In genomic region chr11:96265954-96266353, GRCm38 (mm10) we compare ENCODE assay signal across 15 mouse cellular contexts. TPM values are rescaled to one million over a fixed set of nuclear protein-coding genes. Genes with fewer than 3 reads are reported as not detected.
DNase-seq lines count a peak whose midpoint lies in the region; ATAC-seq and TF ChIP-seq lines count a peak whose summit lies in the region.
"Had no signal": no experiment of that assay in that cellular context is flagged by ENCODE, and none has a peak within 500 bp of the region (broad histone marks: within the 10 kb centered on the region; RNA-seq: fewer than 3 reads in every experiment).

No protein-coding gene starts in this region.

- no peak overlapping the region for H3K9ac ChIP-seq in intestine, embryonic 14.5 days (ENCODE audit: low read length)
- H3K9ac ChIP-seq in intestine, postnatal 0 days (ENCODE audit: low read depth, low read length) = no peak overlapping the region
- no peak overlapping the region; the same call in 1 of the 2 replicates for H3K9ac ChIP-seq in neural tube, embryonic 14.5 days (replicated peaks; ENCODE audit: low read depth, low read length)
- no peak overlapping the region for H3K9ac ChIP-seq in liver, postnatal 0 days (replicated peaks)
- H3K9ac ChIP-seq in heart, adult 2 months (ENCODE audit: low read depth, low read length) = no peak overlapping the region
- H3K9ac ChIP-seq: heart, embryonic 15.5 days; liver, embryonic 15.5 days had no signal

- no peaks in the 10 kb centered on the region for H3K9me3 ChIP-seq in intestine, embryonic 14.5 days (ENCODE audit: control insufficient read depth, low read length)
- no peaks in the 10 kb centered on the region for H3K9me3 ChIP-seq in intestine, postnatal 0 days (ENCODE audit: control insufficient read depth)
- H3K9me3 ChIP-seq in embryonic facial prominence, embryonic 10.5 days = no peaks in the 10 kb centered on the region
- no peaks in the 10 kb centered on the region for H3K9me3 ChIP-seq in neural tube, embryonic 14.5 days (ENCODE audit: control insufficient read depth, low read length)
- H3K9me3 ChIP-seq in liver, postnatal 0 days (ENCODE audit: low read length) = no peaks in the 10 kb centered on the region
- H3K9me3 ChIP-seq: heart, embryonic 15.5 days; liver, embryonic 15.5 days had no signal

- H3K36me3 ChIP-seq in intestine, embryonic 14.5 days (ENCODE audit: control insufficient read depth, insufficient read depth, low read length) = no peaks in the 10 kb centered on the region
- no peaks in the 10 kb centered on the region for H3K36me3 ChIP-seq in intestine, postnatal 0 days (ENCODE audit: control insufficient read depth, insufficient read depth)
- H3K36me3 ChIP-seq in embryonic facial prominence, embryonic 10.5 days (replicated peaks) = no peaks in the 10 kb centered on the region
- H3K36me3 ChIP-seq in neural tube, embryonic 14.5 days (ENCODE audit: control insufficient read depth, insufficient read depth, low read length) = no peaks in the 10 kb centered on the region
- H3K36me3 ChIP-seq in liver, postnatal 0 days (replicated peaks; ENCODE audit: insufficient read depth, low read length) = no peaks in the 10 kb centered on the region
- H3K36me3 ChIP-seq in heart, adult 2 months (ENCODE audit: control insufficient read depth, insufficient read depth, low read length) = no peaks in the 10 kb centered on the region
- H3K36me3 ChIP-seq: heart, embryonic 15.5 days; liver, embryonic 15.5 days had no signal

- peak; percentile 62 for DNase-seq in intestine, embryonic 14.5 days (ENCODE audit: low spot score)
- DNase-seq in embryonic facial prominence, embryonic 10.5 days (ENCODE audit: low spot score) = peak; percentile 21
- peak; percentile 90 for DNase-seq in kidney, postnatal 10 days
- no peak for DNase-seq in liver, postnatal 0 days
- DNase-seq in heart, adult 2 months = no peak
- DNase-seq: cerebellum, postnatal 25 days; spleen, adult 18-20 months; thymus, adult 2 months had no signal

- H3K27me3 ChIP-seq in intestine, embryonic 14.5 days (replicated peaks; ENCODE audit: control insufficient read depth, insufficient read depth, low read length) = peaks cover 98% of the 10 kb centered on the region
- peaks cover 99% of the 10 kb centered on the region for H3K27me3 ChIP-seq in intestine, postnatal 0 days (replicated peaks; ENCODE audit: control insufficient read depth, insufficient read depth, low read length)
- H3K27me3 ChIP-seq in embryonic facial prominence, embryonic 10.5 days (replicated peaks; ENCODE audit: low read depth, poor library complexity, severe bottlenecking) = peaks cover 100% of the 10 kb centered on the region
- no peaks in the 10 kb centered on the region for H3K27me3 ChIP-seq in neural tube, embryonic 14.5 days (ENCODE audit: control insufficient read depth, insufficient read depth, low read length)
- H3K27me3 ChIP-seq in liver, postnatal 0 days (ENCODE audit: insufficient read depth, low read length) = peaks cover 99% of the 10 kb centered on the region
- peaks cover 33% of the 10 kb centered on the region for H3K27me3 ChIP-seq in heart, adult 2 months (ENCODE audit: control insufficient read depth, insufficient read depth, low read length)

- intact Hi-C loops in heart, adult 2 months (cut with DNase I) = no loop called here

- WGBS in intestine, embryonic 14.5 days = 16% methylated on average over 7 of the region's 7 CpGs
- 8% methylated on average over 7 of the region's 7 CpGs for WGBS in intestine, postnatal 0 days
- 1% methylated on average over 7 of the region's 7 CpGs for WGBS in embryonic facial prominence, embryonic 10.5 days
- 7% methylated on average over 7 of the region's 7 CpGs for WGBS in neural tube, embryonic 14.5 days
- 14% methylated on average over 7 of the region's 7 CpGs for WGBS in liver, postnatal 0 days (ENCODE audit: insufficient replicate concordance)
- 5% methylated on average over 7 of the region's 7 CpGs for WGBS in heart, adult 2 months

- no peak for TF ChIP-seq CTCF in intestine, postnatal 0 days (IDR thresholded peaks at IDR 0.05; ENCODE audit: low read depth)
- TF ChIP-seq CTCF in liver, postnatal 0 days (IDR thresholded peaks at IDR 0.05; ENCODE audit: low read depth) = no peak
- TF ChIP-seq CTCF in heart, adult 2 months (IDR thresholded peaks at IDR 0.05) = no peak

- peaks cover 7% of the 10 kb centered on the region; the same call in 1 of the 2 replicates for H3K4me1 ChIP-seq in intestine, embryonic 14.5 days (replicated peaks; ENCODE audit: control insufficient read depth, insufficient read depth, low read length)
- H3K4me1 ChIP-seq in intestine, postnatal 0 days (replicated peaks; ENCODE audit: control insufficient read depth, insufficient read depth, low read length) = no peaks in the 10 kb centered on the region
- H3K4me1 ChIP-seq in embryonic facial prominence, embryonic 10.5 days = no peaks in the 10 kb centered on the region
- peaks cover 62% of the 10 kb centered on the region for H3K4me1 ChIP-seq in neural tube, embryonic 14.5 days (ENCODE audit: control insufficient read depth, insufficient read depth, low read length)
- no peaks in the 10 kb centered on the region for H3K4me1 ChIP-seq in liver, postnatal 0 days (ENCODE audit: insufficient read depth)
- no peaks in the 10 kb centered on the region; the same call in 1 of the 2 replicates for H3K4me1 ChIP-seq in heart, adult 2 months (ENCODE audit: control insufficient read depth, insufficient read depth, low read length)
- H3K4me1 ChIP-seq: liver, embryonic 15.5 days had no signal

- TF ChIP-seq EP300 in liver, postnatal 0 days (IDR thresholded peaks at IDR 0.05; ENCODE audit: low read depth) = no peak
- TF ChIP-seq EP300 in heart, adult 2 months (IDR thresholded peaks at IDR 0.05; ENCODE audit: insufficient read depth, low read depth, low read length) = no peak

- ATAC-seq in intestine, embryonic 14.5 days (replicated peaks; ENCODE audit: low FRiP score, low TSS enrichment, low read depth) = no peak
- ATAC-seq in intestine, postnatal 0 days = no peak; the same call in 1 of the 2 replicates
- ATAC-seq in neural tube, embryonic 14.5 days (ENCODE audit: low read depth) = peak; percentile 26; the same call in 1 of the 2 replicates
- ATAC-seq in cerebellum, adult (ENCODE audit: insufficient number of reproducible peaks, low FRiP score, low TSS enrichment) = no peak
- no peak for ATAC-seq in liver, postnatal 0 days

- no peak overlapping the region for H3K27ac ChIP-seq in intestine, embryonic 14.5 days (ENCODE audit: low read depth)
- no peak overlapping the region for H3K27ac ChIP-seq in intestine, postnatal 0 days (ENCODE audit: low read depth, low read length)
- no peak overlapping the region for H3K27ac ChIP-seq in embryonic facial prominence, embryonic 10.5 days (replicated peaks)
- H3K27ac ChIP-seq in neural tube, embryonic 14.5 days (ENCODE audit: low read depth, low read length) = peak overlapping the region; percentile 48; the same call in 1 of the 2 replicates
- H3K27ac ChIP-seq in liver, postnatal 0 days (ENCODE audit: low read depth) = no peak overlapping the region
- no peak overlapping the region for H3K27ac ChIP-seq in heart, adult 2 months
- H3K27ac ChIP-seq: heart, embryonic 15.5 days; liver, embryonic 15.5 days had no signal

- H3K4me3 ChIP-seq in intestine, embryonic 14.5 days (ENCODE audit: low read depth, low read length) = no peak overlapping the region
- no peak overlapping the region for H3K4me3 ChIP-seq in intestine, postnatal 0 days (ENCODE audit: low read depth, low read length)
- H3K4me3 ChIP-seq in embryonic facial prominence, embryonic 10.5 days = no peak overlapping the region
- H3K4me3 ChIP-seq in neural tube, embryonic 14.5 days (ENCODE audit: low read depth, low read length) = no peak overlapping the region
- no peak overlapping the region for H3K4me3 ChIP-seq in liver, postnatal 0 days (ENCODE audit: low read depth, low read length)
- H3K4me3 ChIP-seq in heart, adult 2 months = no peak overlapping the region
- H3K4me3 ChIP-seq: heart, embryonic 15.5 days; liver, embryonic 15.5 days had no signal

- no peak for TF ChIP-seq POLR2A in heart, adult 2 months (IDR thresholded peaks at IDR 0.05; ENCODE audit: insufficient read depth, low read depth, low read length)

- no peak overlapping the region for H3K4me2 ChIP-seq in intestine, embryonic 14.5 days (ENCODE audit: low read length)
- no peak overlapping the region for H3K4me2 ChIP-seq in intestine, postnatal 0 days (replicated peaks; ENCODE audit: low read depth)
- H3K4me2 ChIP-seq in neural tube, embryonic 14.5 days (ENCODE audit: low read depth, low read length) = peak overlapping the region; percentile 23
- no peak overlapping the region for H3K4me2 ChIP-seq in liver, postnatal 0 days (ENCODE audit: low read depth, low read length)
- H3K4me2 ChIP-seq: heart, embryonic 15.5 days; liver, embryonic 15.5 days had no signal

- H3K79me2 ChIP-seq in heart, adult 2 months (replicated peaks; ENCODE audit: control insufficient read depth, insufficient read depth, low read length) = no peaks in the 10 kb centered on the region

RNA-seq across cellular contexts. Expression of gene Hoxb9, which starts 5.3 kb away (rescaled TPM):
- polyA plus RNA-seq in intestine, embryonic 14.5 days (2014; fragmentation: Nextera tagmentation; extraction: Ambion mirVana) = 1.0 and 1.1 TPM in 2 replicates
- polyA plus RNA-seq in intestine, postnatal 0 days (2015; fragmentation: Nextera tagmentation; extraction: Ambion mirVana) = 0.37 and 1.5 TPM in 2 replicates
- not detected in 2 replicates for polyA plus RNA-seq in embryonic facial prominence, embryonic 10.5 days (2016; fragmentation: Nextera tagmentation; extraction: Ambion mirVana)
- 106 and 114 TPM in 2 replicates for polyA plus RNA-seq in neural tube, embryonic 14.5 days (2014; fragmentation: Nextera tagmentation; extraction: Ambion mirVana)
- not detected in 2 replicates for polyA plus RNA-seq in liver, postnatal 0 days (2015; fragmentation: Nextera tagmentation; extraction: Ambion mirVana)
- total RNA-seq in heart, adult 2 months (2021) = not detected
- polyA plus RNA-seq in heart, adult 2 months (2012; rRNA removed) = not detected in 2 replicates
- total RNA-seq: left cerebral cortex, postnatal 10 days; megakaryocyte-erythroid progenitor cell, adult 5-6 weeks had no signal
- polyA plus RNA-seq: liver, embryonic 15.5 days had no signal

RNA-seq across cellular contexts. Expression of gene Hoxb8, which starts 15.8 kb away (rescaled TPM):
- polyA plus RNA-seq in intestine, embryonic 14.5 days (2014; fragmentation: Nextera tagmentation; extraction: Ambion mirVana) = 1.5 and 1.7 TPM in 2 replicates
- polyA plus RNA-seq in intestine, postnatal 0 days (2015; fragmentation: Nextera tagmentation; extraction: Ambion mirVana) = 1.0 and 1.1 TPM in 2 replicates
- not detected in 2 replicates for polyA plus RNA-seq in embryonic facial prominence, embryonic 10.5 days (2016; fragmentation: Nextera tagmentation; extraction: Ambion mirVana)
- 78.6 and 120 TPM in 2 replicates for polyA plus RNA-seq in neural tube, embryonic 14.5 days (2014; fragmentation: Nextera tagmentation; extraction: Ambion mirVana)
- not detected in 2 replicates for polyA plus RNA-seq in liver, postnatal 0 days (2015; fragmentation: Nextera tagmentation; extraction: Ambion mirVana)
- total RNA-seq in heart, adult 2 months (2021) = not detected
- polyA plus RNA-seq in heart, adult 2 months (2012; rRNA removed) = not detected in 2 replicates
- total RNA-seq: left cerebral cortex, postnatal 10 days; megakaryocyte-erythroid progenitor cell, adult 5-6 weeks had no signal
- polyA plus RNA-seq: heart, embryonic 15.5 days; liver, embryonic 15.5 days had no signal

RNA-seq across cellular contexts. Expression of gene Hoxb7, which starts 20.5 kb away (rescaled TPM):
- polyA plus RNA-seq in intestine, embryonic 14.5 days (2014; fragmentation: Nextera tagmentation; extraction: Ambion mirVana) = 11.7 and 13.2 TPM in 2 replicates
- 7.6 and 8.5 TPM in 2 replicates for polyA plus RNA-seq in intestine, postnatal 0 days (2015; fragmentation: Nextera tagmentation; extraction: Ambion mirVana)
- polyA plus RNA-seq in embryonic facial prominence, embryonic 10.5 days (2016; fragmentation: Nextera tagmentation; extraction: Ambion mirVana) = not detected in 2 replicates
- 120 and 133 TPM in 2 replicates for polyA plus RNA-seq in neural tube, embryonic 14.5 days (2014; fragmentation: Nextera tagmentation; extraction: Ambion mirVana)
- 0.27 and 0.51 TPM in 2 replicates for polyA plus RNA-seq in liver, postnatal 0 days (2015; fragmentation: Nextera tagmentation; extraction: Ambion mirVana)
- total RNA-seq in heart, adult 2 months (2021) = not detected
- not detected in 2 replicates for polyA plus RNA-seq in heart, adult 2 months (2012; rRNA removed)
- total RNA-seq: left cerebral cortex, postnatal 10 days; megakaryocyte-erythroid progenitor cell, adult 5-6 weeks had no signal

RNA-seq across cellular contexts. Expression of gene Hoxb6, which starts 26.3 kb away (rescaled TPM):
- 18.1 and 24.1 TPM in 2 replicates for polyA plus RNA-seq in intestine, embryonic 14.5 days (2014; fragmentation: Nextera tagmentation; extraction: Ambion mirVana)
- 5.7 and 6.4 TPM in 2 replicates for polyA plus RNA-seq in intestine, postnatal 0 days (2015; fragmentation: Nextera tagmentation; extraction: Ambion mirVana)
- 0.15 TPM in 1 of 2 replicates, not detected in the other for polyA plus RNA-seq in embryonic facial prominence, embryonic 10.5 days (2016; fragmentation: Nextera tagmentation; extraction: Ambion mirVana)
- polyA plus RNA-seq in neural tube, embryonic 14.5 days (2014; fragmentation: Nextera tagmentation; extraction: Ambion mirVana) = 138 and 141 TPM in 2 replicates
- polyA plus RNA-seq in liver, postnatal 0 days (2015; fragmentation: Nextera tagmentation; extraction: Ambion mirVana) = not detected in 2 replicates
- not detected for total RNA-seq in heart, adult 2 months (2021)
- polyA plus RNA-seq in heart, adult 2 months (2012; rRNA removed) = not detected in 2 replicates
- total RNA-seq: left cerebral cortex, postnatal 10 days; megakaryocyte-erythroid progenitor cell, adult 5-6 weeks had no signal

RNA-seq across cellular contexts. Expression of gene Hoxb5, which starts 37.2 kb away (rescaled TPM):
- 49.6 and 51.6 TPM in 2 replicates for polyA plus RNA-seq in intestine, embryonic 14.5 days (2014; fragmentation: Nextera tagmentation; extraction: Ambion mirVana)
- polyA plus RNA-seq in intestine, postnatal 0 days (2015; fragmentation: Nextera tagmentation; extraction: Ambion mirVana) = 14.7 and 15.8 TPM in 2 replicates
- 0.07 and 0.28 TPM in 2 replicates for polyA plus RNA-seq in embryonic facial prominence, embryonic 10.5 days (2016; fragmentation: Nextera tagmentation; extraction: Ambion mirVana)
- polyA plus RNA-seq in neural tube, embryonic 14.5 days (2014; fragmentation: Nextera tagmentation; extraction: Ambion mirVana) = 49.1 and 52.4 TPM in 2 replicates
- 0.75 and 0.91 TPM in 2 replicates for polyA plus RNA-seq in liver, postnatal 0 days (2015; fragmentation: Nextera tagmentation; extraction: Ambion mirVana)
- total RNA-seq in heart, adult 2 months (2021) = under 1 TPM in 1 of 2 experiments, not detected in 1; 0.18 TPM
- polyA plus RNA-seq in heart, adult 2 months (2012; rRNA removed) = 0.20 and 0.23 TPM in 2 replicates
- total RNA-seq: left cerebral cortex, postnatal 10 days; megakaryocyte-erythroid progenitor cell, adult 5-6 weeks had no signal

Comparison
In these comparisons a context has a peak if more than half of its experiments do, and no peak if none do; other contexts are left out.
1. DNase-seq: peak in intestine, embryonic 14.5 days (single experiment), embryonic facial prominence, embryonic 10.5 days (single experiment) and kidney, postnatal 10 days (single experiment); none in liver, postnatal 0 days (single experiment) and heart, adult 2 months (0 of 2).
2. RNA of gene Hoxb9, which starts 5.3 kb away (polyA plus RNA-seq): 106 to 114 TPM in neural tube, embryonic 14.5 days; 0.37 to 1.5 TPM in intestine, postnatal 0 days, 1.0 to 1.1 TPM in intestine, embryonic 14.5 days, not detected in embryonic facial prominence, embryonic 10.5 days, not detected in liver, postnatal 0 days and not detected in heart, adult 2 months; every median in the first group is over 10 times any median in the second.
3. RNA of gene Hoxb8, which starts 15.8 kb away (polyA plus RNA-seq): 78.6 to 120 TPM in neural tube, embryonic 14.5 days; 1.5 to 1.7 TPM in intestine, embryonic 14.5 days, 1.0 to 1.1 TPM in intestine, postnatal 0 days, not detected in liver, postnatal 0 days, not detected in heart, adult 2 months and not detected in embryonic facial prominence, embryonic 10.5 days; every median in the first group is over 10 times any median in the second.